Mouse (Mus musculus) yolk sac, embryonic 10.5 days (tissue): Measurements from ENCODE around the gene Sertad2.
A peak's percentile ranks its signal among the peaks of the same experiment; 100 is the strongest.

Experiments used
- DNase-seq: peaks from one replicate; pipeline ENCODE4 v3.0.0-alpha.2; 2017; ENCODE audit warnings: low spot score

The Sertad2 gene

GRCm38 (mm10) chr11:20542739-20543452 is at the start of gene Sertad2:
TSS of gene Sertad2 (plus strand) at chr11:20543253.
- peak; percentile 100 for DNase-seq

DNA sequence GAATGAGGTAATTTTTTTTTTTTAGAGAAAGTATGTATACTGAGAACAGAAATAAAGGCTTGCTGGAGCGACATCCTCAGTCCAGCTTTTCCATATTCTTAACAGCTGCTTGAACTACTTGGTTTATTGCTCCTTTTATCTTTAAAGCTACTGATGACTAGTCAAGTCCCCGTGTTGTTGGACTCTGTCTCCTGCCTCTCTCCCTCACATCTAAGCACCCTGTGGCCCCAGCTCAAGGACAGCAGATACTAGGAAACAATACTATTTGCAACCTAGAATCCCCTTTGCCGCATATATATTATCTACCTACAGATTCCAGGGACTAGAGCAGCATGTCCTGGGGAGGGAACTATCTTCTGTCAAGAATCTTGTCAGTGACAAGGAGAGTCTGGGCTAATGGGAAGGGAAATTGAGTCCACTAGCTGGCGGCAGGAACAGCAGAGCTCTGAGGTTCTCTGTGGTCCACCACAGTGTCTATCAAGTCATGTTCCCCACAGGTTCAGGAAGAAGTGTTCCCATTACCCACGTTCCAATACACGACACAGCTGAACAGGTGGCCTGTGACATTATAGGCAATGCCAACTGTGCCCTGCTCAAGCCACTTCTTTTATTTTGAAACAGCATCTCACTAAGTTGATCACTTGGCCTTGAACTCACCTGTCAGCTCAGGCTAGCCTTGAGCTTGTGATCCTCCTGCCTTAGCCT is 49.0 kb upstream of the Sertad2 start:
- no peak for DNase-seq

DNA sequence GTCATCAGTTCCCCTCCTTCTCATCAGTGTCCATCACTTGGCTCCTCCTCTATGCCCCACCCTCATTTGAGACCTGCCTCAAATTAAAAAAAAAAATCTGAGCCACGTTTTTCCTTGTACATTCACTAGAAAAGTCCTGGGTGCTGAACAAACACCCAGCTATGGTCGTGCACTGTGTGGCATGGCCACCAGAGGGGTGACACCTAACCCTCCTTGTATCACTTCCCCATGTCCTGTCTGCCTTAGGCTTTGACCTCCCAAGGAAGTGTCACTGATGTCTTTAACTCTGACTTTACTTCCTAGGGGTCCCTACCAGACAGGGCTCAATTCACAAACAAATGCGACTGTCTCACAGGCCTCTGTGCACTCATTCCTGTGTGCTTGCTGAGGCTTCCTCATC is 42.5 kb upstream of the Sertad2 start:
- no peak for DNase-seq

DNA sequence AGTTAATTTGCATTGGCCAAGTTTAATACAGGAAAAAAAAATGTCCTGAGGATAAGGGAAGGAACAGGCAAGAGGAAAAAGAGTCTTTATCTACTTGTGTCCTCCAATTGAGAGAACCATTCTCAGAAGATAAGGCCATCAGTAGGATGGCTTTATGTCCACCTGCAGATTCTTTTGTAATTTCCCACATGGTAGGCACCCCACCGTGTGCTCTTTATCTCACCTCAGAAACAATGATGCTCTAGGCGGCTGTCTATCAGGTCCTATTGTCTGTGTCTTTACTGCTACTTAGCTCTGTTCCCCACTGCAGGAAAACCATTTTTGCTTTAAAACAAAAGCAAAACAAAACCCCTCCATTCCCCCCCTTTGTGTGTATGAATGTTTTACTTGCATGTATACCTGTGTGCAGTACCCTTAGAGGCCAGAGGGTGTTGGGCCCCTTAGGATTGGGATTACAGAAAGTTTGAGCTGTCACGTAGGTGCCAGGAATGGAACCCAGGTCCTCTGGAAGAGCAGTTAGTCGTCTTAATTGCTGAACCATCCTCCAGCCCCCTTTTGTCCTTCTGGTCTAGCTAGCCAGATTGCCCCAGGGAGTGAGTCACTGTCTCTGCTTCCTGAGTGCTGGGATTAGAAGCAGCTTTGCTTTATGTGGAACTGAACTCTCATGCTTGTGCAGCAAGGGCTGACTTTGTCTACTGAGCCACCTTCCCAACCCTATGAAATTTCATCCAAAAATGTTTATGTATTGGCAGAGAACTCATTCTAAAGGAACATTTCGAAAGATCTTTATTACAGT is 41.7 kb upstream of the Sertad2 start:
- DNase-seq, result no peak

DNA sequence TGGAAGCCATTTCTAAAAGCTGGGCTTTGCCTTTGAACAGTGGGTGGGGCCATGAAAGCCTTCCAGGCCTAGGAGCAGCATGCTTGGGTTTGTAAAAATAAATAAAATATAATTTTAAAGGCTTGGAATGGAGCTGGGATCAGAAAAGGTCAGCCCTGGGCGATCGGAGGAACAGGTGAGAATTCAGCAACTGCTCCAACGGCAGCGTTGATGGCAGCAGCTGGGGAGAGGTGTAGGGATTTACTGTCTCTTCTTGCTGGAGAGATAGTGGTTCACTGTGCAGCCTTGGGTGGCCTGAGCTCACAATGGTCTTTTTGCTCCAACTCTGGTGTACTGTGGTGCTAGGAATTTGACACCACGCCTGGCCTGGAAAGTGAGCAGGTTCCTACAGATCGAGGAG is 29.5 kb upstream of the Sertad2 start:
- no peak for DNase-seq

DNA sequence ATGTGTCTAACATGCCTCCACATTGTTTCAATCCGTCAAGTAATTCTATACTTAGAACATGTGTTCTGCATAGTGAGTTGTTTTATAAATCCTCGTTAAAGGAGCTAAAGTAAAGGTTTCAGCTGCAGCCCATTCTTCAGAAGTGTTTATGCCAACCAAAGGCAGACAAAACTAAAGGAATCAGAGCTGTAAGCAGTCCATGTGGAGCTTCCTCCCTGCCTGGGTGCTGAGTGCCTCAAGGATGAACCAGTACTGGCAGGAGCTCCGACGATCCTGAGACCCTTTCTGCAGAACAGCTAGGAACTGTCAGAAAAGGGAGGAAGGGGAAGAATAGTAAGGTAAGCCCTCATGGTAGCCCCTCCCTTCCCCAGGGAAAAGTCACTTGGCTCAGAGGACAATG is 28.3 kb upstream of the Sertad2 start:
- DNase-seq, result no peak

- DNase-seq, result no peak
Observed at GRCm38 (mm10) chr11:20521321-20521720, 21.7 kb upstream of the Sertad2 start.

DNA sequence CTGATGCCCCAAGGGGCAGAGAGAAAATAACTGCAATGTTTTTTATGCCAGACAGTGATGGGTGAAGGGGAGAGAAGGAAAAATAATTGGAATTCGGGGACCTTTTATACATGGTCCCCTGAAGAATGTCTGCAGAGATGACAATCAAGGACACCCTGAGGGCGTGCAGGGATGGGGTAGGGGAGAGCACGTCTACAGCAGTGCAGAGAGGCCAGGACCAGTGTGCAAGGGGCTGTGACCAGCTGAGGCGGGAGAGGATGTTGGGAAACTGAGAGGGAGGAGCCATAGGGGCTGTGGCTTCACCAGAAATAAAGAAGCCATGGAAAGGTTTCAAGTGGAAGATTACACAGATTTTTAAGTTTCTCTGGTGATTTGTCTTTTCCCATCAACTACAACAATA is 20.3 kb upstream of the Sertad2 start:
- DNase-seq, result no peak

GRCm38 (mm10) chr11:20524435-20524834 is 18.6 kb upstream of the Sertad2 start:
- no peak for DNase-seq

DNA sequence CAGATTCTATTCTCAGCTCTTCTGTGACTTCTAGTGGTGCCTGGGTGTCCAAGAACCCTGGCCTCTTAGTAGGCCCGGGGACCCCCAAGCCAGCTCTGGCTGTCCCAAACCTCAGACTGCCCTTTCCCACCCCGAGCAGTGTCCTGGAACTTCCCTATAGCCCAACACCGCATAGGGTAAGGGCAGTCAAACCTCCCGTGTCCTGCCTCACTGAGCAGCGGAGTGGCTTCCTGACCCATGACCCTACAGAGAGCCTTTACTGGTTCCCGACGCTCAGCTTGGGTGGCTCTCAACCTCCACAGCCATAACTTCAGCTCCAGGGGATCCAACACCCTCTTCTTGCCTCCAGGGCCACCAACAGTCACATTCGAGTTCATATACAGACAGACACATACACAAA is 17.1 kb upstream of the Sertad2 start:
- no peak for DNase-seq

DNA sequence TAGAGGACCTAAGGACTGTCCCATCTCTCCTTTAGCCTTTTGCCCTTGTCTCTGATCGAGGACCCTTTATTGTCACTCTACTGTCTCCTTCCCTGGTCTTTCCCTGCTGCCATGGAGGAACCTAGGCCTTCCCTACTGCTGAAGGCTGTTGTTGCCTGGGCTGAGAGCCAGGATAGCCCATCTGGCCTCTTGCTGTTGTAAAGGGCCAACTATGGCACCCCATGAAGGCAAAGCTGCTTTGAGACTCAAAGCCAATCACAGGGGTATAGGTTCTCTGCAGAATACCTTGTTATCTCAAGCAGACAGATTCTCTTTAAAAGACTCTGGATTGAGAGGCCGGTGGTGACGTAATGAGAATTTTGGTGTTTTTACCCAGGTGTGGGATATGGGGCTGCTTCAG is 15.2 kb upstream of the Sertad2 start:
- no peak for DNase-seq

- no peak for DNase-seq
Observed at GRCm38 (mm10) chr11:20531682-20531991, 11.4 kb upstream of the Sertad2 start.

DNA sequence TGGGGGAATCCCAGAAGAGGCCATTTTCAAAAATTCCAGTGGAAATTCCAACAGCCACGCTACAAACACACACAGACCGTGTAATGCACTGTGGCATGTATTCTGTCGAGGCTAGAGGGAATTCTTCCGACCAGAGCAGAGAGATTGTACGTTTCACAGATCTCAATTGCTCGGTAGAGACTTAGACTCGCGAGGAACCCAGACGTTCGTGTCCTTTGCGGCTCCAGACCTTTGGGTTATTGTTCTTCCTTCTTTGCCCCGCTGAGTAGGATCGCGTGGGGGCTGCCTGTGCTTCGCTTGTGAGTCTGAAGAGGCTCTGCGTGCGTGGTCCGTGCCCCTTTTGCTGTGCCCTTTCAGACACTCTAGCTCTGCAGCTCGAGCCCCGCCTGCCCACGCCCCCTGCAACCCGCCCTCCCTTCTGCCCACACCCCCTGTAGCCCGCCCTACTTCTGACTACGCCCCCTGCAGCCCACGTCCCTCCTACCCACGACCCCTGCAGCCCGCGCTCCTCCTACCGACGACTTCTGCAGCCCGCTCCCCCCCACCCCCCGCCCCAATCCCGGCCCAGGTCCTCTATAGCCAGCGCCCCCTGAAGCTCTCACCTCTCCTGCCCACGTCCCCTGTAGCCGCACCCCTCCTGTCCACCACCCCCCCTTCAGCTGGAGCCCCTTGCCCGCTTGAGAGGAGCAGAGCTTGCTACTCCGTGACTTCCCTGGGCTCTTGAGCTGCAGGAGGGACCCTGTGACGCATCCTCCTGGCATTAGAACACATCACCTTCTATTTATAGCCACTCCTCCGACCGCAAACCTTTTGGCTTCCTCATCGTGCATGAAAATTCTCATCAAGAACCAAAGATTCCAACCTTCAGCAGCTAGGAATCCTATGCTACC is 10.8 kb upstream of the Sertad2 start:
- DNase-seq, result peak; percentile 76

DNA sequence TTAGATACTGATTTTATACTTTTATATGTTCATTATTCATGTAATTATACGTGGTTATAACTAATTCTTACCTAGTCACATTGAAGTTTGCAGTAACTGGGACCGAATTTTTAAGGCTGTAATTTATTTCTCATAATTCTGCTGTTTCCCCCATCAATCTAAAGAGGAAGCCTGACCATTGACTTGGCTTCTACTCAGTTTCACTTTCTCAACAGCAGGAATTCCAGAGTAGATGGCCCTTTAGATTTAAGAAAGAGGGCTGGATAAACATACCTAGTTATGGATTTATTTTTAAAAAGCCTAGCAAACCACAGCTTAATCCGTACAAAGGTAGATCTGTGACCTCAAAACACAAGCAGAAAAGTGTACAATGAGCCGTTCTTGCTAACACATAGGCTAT is 9.8 kb upstream of the Sertad2 start:
- no peak for DNase-seq

DNA sequence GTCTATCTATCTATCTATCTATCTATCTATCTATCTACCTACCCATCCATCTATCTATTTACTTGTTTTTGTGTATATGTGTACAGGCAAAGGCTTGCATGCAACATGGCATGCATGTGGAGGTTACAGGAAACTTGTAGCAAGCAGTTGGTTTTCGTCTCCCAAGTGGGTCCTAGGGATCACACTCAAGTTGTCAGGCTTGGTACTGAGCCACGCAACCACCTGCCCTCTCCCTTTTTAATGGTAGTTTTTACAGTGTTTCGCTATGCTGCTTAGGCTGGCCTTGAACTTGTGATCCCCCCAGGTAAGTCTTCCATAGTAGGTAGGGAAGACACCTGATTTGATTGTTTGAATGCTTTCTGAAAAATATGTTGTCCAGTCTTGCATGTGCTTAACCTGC is 5.8 kb upstream of the Sertad2 start:
- no peak for DNase-seq

GRCm38 (mm10) chr11:20538496-20538895 is 4.6 kb upstream of the Sertad2 start:
- no peak for DNase-seq

DNA sequence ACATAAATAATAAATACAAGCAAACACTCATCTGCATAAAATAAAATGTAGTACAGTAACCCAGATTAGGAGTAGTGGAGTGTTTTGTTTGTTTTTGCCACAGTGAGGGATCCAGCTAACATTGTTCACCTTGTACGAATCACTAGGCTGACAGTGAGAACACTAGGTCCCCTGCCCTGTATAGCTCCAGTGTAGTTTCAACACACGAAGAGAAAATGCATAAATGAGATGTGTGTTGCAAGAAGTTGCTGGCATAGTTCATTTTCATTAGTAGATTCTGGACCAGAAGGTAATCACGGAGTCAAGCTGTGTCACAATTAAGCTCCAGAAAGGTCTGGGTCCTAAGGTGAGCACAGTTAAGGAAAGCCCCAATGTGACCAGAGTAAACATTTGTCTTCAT is 1.8 kb upstream of the Sertad2 start:
- DNase-seq, result no peak

GRCm38 (mm10) chr11:20541995-20542637 is 937 bp upstream of the Sertad2 start:
- no peak for DNase-seq

DNA sequence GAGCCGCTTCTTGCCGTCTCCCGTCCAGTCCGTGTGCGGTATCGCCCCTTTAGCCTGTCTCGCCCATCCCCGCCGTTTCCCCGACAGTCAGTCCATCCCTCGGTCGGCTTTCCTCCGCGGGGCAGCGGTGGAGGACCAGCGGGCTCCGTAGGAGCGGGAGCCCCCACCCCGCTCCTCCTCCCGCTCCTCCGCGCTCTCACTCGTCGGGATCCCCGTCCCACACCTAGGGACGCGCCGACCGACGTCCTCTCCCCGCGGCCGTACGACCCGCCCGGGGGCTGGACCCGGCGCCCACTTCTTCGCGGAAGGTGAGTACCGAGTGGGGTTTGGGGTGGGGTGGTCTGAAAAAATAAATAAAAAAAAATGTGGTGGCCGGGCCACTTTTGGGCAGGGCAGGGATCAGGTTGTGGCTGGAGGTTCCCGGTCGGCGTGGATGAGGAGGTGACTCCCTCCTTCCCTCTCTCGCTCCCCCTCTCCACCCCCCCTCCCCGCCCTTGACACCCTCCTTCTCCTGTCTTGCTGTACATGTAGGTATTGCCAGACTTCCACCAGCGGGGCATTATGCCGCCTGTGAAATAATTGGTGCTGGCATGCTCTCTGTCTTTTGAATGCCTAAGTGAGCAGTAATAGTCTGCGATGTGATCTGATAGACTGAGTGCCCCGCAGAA is 534 bp downstream of the Sertad2 start:
- DNase-seq, result peak; percentile 46

- no peak for DNase-seq
Observed at GRCm38 (mm10) chr11:20544376-20544775, 1.3 kb downstream of the Sertad2 start.
